Mouse (Mus musculus): ENCODE data around the gene Dnah3. TPM values are rescaled to one million over a fixed set of nuclear protein-coding genes. Genes with fewer than 3 reads are reported as not detected.

Gene Dnah3
- polyA plus RNA-seq, 1 experiment from 2014 or later = 2.0 TPM

DNA sequence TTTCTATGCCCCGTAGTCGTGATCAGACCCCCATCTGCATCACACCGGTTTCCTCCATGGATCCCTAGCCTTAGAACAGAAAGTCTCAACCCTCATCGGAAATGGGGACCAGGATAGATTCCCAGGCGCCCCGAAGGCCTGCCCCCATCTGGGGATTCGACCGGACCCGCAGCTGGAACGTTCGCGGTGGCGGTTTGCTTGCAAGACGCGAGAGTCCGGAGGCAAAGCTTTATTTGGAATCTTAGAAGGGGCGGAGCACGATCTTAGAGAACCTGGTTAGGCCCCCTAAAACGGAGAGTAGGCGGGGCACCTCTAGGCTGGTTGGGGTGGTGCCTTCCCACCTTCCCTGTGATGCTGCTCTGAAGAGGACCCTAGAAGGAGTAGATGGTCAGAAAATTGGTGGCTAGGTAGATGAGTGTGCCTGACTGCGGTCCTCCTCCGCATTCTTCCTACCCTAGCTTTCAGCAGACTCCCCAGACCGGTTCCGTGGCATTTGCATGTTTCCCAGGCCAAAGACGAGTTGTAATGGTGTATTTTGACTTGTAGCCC lies 8.0 kb upstream of the Dnah3 start:
- peak; percentile 17; the same call in 1 of the 2 replicates for ATAC-seq (ENCODE audit: insufficient number of reproducible peaks, low FRiP score, low TSS enrichment, low read depth)
- WGBS = 4% methylated on average over 25 of the region's 25 CpGs

DNA sequence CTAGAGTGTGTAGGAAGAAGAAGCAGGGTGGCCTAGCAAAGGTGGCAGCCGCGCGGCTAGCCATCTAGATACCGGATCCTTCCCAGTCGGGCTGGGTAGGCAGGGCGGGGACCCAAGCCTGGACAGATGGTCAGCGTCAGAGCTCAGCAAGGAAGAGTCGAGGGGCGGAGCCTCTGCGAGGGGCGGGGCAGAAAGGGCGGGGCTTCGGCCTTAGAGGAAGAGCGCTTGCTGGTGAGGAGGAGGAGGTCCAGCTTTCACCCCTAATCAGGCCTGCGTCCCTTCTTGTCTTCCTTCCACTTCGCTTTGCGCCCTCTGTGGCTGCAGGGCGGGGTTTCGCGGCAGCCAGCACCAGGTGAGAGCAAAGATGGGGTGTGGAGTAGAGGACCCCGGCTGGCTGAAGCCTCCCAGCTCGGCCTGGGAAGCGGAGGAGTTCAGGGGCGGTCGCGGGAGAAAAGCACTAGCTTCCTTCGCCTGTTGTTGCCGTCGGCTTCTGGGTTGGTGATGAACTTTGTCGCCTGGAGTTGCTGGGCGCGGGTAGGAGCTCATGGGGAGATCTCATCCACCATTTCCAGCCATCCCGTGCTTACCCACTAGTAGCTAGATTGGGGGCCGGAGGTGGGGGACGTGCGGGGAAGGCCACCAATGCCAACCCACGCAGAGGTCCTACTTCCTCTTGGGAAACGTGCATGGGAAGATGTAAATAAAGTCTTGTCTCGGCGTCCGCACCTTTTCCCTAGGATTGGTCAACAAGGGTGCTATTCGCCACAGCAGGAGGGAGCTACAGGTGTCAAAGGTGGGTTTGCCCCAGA lies 7.3 kb upstream of the Dnah3 start, which contains the start of gene Tmem159:
Tmem159 (plus strand) TSS at position 190 of the 809 bp plus-strand sequence.
- ATAC-seq (ENCODE audit: insufficient number of reproducible peaks, low FRiP score, low TSS enrichment, low read depth) = peak; percentile 89
- Histone ChIP-seq H3K27me3 (no peaks in the 10 kb centered on the region), H3K4me3 (replicated peaks) (peak within 1 kb of the TSS; percentile 72), H3K9me3 (replicated peaks) (no peaks in the 10 kb centered on the region), H3K4me1 (peaks cover 11% of the 10 kb centered on the region), H3K9ac (peak within 1 kb of the TSS; percentile 49), H3K4me2 (replicated peaks) (peak within 1 kb of the TSS; percentile 90), H3K27ac (replicated peaks) (peak within 1 kb of the TSS; percentile 45), H3K36me3 (peaks cover 4% of the 10 kb centered on the region)
- 1% methylated on average over 41 of the region's 42 CpGs for WGBS

More for the DNA sequence above, 8.0 kb upstream of the Dnah3 start:
- Histone ChIP-seq H3K9ac (0 out of 2 replicates have a peak overlapping the region, but pooled peaks have one; percentile 49), H3K27ac (replicated peaks) (peak overlapping the region; percentile 45; the same call in 1 of the 2 replicates), H3K27me3 (no peaks in the 10 kb centered on the region), H3K4me3 (replicated peaks) (peak overlapping the region; percentile 72), H3K9me3 (replicated peaks) (no peaks in the 10 kb centered on the region), H3K4me1 (peaks cover 11% of the 10 kb centered on the region), H3K4me2 (replicated peaks) (peak overlapping the region; percentile 90), H3K36me3 (peaks cover 4% of the 10 kb centered on the region)

- Histone ChIP-seq H3K9ac (no peak overlapping the region), H3K27me3 (no peaks in the 10 kb centered on the region), H3K27ac (replicated peaks) (no peak overlapping the region), H3K9me3 (replicated peaks) (no peaks in the 10 kb centered on the region), H3K36me3 (no peaks in the 10 kb centered on the region), H3K4me2 (replicated peaks) (no peak overlapping the region), H3K4me3 (replicated peaks) (no peak overlapping the region), H3K4me1 (peaks cover 8% of the 10 kb centered on the region)
- ATAC-seq (ENCODE audit: insufficient number of reproducible peaks, low FRiP score, low TSS enrichment, low read depth) = no peak
- 24% methylated on average over 9 of the region's 9 CpGs for WGBS
Observed at GRCm38 (mm10) chr7:120098403-120098802, 3.3 kb upstream of the Dnah3 start.

- Histone ChIP-seq H3K4me3 (replicated peaks) (no peak overlapping the region), H3K36me3 (no peaks in the 10 kb centered on the region), H3K9me3 (replicated peaks) (no peaks in the 10 kb centered on the region), H3K4me2 (replicated peaks) (0 out of 2 replicates have a peak overlapping the region, but pooled peaks have one; percentile 15), H3K9ac (no peak overlapping the region), H3K4me1 (peaks cover 3% of the 10 kb centered on the region), H3K27me3 (no peaks in the 10 kb centered on the region), H3K27ac (replicated peaks) (no peak overlapping the region)
- WGBS = 7% methylated on average over 7 of the region's 7 CpGs
- peak; percentile 48; the same call in 1 of the 2 replicates for ATAC-seq (ENCODE audit: insufficient number of reproducible peaks, low FRiP score, low TSS enrichment, low read depth)
Observed at GRCm38 (mm10) chr7:120097845-120098244, 2.8 kb upstream of the Dnah3 start.

DNA sequence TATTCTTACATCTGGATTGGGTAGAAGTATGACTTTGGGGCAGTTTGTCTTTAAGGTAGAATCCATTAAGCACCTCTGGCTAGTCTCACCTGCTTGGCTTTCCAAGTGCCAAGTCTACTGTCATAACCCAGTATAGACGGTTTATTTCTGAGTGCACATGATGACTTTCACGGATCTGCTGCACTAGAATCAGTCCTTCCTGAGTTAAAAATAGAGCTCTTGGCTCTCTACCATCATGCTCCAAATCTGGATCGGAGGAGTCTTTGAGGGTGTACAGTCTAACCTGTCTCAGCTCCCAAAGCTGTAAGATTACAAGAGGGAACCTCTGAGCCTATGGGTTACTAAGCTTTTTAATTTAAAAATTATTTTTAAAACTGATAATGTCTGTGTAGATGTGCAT lies 864 bp downstream of the Dnah3 start:
- no peak overlapping the region for H3K4me3 ChIP-seq (replicated peaks)
- H3K27me3 ChIP-seq = no peaks in the 10 kb centered on the region
- no peaks in the 10 kb centered on the region for H3K4me1 ChIP-seq
- no peak overlapping the region for H3K4me2 ChIP-seq (replicated peaks)
- no peak overlapping the region for H3K9ac ChIP-seq
- H3K27ac ChIP-seq (replicated peaks) = no peak overlapping the region
- 86% methylated on average over 3 of the region's 3 CpGs for WGBS
- no peaks in the 10 kb centered on the region for H3K36me3 ChIP-seq
- ATAC-seq (ENCODE audit: insufficient number of reproducible peaks, low FRiP score, low TSS enrichment, low read depth) = no peak
- no peaks in the 10 kb centered on the region for H3K9me3 ChIP-seq (replicated peaks)

DNA sequence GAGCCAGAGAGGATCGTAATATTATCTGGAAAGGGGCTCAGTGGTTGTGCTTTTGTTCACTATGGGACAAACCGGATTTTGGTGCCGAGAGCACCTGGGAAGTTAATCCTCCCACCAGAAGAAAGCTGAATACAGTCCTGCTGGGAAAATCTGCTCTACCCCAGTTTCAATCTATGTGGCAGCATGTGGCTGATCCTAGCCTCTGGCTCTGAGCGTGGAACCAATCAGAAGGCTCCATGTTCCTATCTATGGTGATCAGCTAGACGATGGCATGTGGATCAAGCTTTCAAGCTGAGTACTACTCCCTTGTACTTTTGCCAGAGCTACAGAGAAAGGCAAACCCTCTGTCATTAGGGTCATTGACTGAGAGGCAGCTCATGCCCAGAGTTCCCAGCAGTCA lies 2.0 kb downstream of the Dnah3 start:
- Histone ChIP-seq H3K36me3 (no peaks in the 10 kb centered on the region), H3K27me3 (no peaks in the 10 kb centered on the region), H3K9ac (no peak overlapping the region), H3K4me1 (no peaks in the 10 kb centered on the region), H3K4me3 (replicated peaks) (no peak overlapping the region), H3K27ac (replicated peaks) (no peak overlapping the region), H3K4me2 (replicated peaks) (no peak overlapping the region), H3K9me3 (replicated peaks) (no peaks in the 10 kb centered on the region)
- 13% methylated on average over 5 of the region's 5 CpGs for WGBS
- ATAC-seq (ENCODE audit: insufficient number of reproducible peaks, low FRiP score, low TSS enrichment, low read depth) = no peak

DNA sequence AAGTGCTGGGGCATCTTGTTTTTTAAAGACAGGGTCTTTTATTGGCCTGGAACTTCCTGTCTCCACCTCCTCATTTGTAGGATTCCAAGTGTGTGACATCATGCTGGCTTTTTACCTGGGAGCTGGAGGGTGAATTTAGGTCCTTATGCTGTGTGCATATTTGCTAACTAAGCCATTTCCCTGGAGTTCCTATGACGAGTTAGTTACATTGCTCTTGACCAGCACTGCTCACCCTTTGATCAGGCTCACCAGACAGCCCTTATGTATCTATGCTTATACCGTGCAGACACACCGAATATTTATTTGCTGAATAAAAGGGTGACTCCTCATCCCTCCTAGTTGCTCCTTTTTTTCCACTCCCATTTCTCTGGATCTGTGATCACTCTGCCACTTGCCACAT lies 14.9 kb downstream of the Dnah3 start:
- 71% methylated on average over 3 of the region's 3 CpGs for WGBS
- Histone ChIP-seq H3K4me1 (no peaks in the 10 kb centered on the region), H3K27ac (replicated peaks) (no peak overlapping the region), H3K4me2 (replicated peaks) (no peak overlapping the region), H3K9me3 (replicated peaks) (no peaks in the 10 kb centered on the region), H3K9ac (no peak overlapping the region), H3K36me3 (no peaks in the 10 kb centered on the region), H3K4me3 (replicated peaks) (no peak overlapping the region), H3K27me3 (no peaks in the 10 kb centered on the region)
- ATAC-seq (ENCODE audit: insufficient number of reproducible peaks, low FRiP score, low TSS enrichment, low read depth) = no peak

- no peaks in the 10 kb centered on the region for H3K9me3 ChIP-seq (replicated peaks)
- no peak overlapping the region for H3K27ac ChIP-seq (replicated peaks)
- no peak overlapping the region for H3K9ac ChIP-seq
- H3K4me3 ChIP-seq (replicated peaks) = no peak overlapping the region
- no peaks in the 10 kb centered on the region for H3K27me3 ChIP-seq
- no peak overlapping the region for H3K4me2 ChIP-seq (replicated peaks)
- WGBS = 30% methylated on average over 3 of the region's 3 CpGs
- ATAC-seq (ENCODE audit: insufficient number of reproducible peaks, low FRiP score, low TSS enrichment, low read depth) = no peak
- H3K36me3 ChIP-seq = no peaks in the 10 kb centered on the region
- no peaks in the 10 kb centered on the region for H3K4me1 ChIP-seq
Observed at GRCm38 (mm10) chr7:120069164-120069563, 25.9 kb downstream of the Dnah3 start.

DNA sequence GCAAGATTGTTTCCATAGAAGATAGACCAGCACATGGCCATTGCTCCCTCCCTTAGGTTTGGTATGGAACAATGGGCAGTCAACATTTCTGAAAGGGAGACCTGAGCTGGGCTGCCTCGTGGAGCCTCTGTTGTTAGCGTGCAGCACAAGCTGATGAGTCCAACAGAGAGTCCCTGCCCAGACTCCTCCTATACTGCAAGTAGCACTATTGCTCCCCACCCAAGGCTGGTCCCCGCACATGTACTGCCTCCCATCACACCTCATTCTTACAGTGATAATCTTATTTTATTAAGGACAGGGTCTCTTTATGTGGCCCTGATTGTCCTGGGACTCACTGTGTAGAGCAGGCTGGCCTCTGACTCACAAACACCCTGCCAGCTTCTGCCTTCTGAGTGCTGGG lies 27.0 kb downstream of the Dnah3 start:
- Histone ChIP-seq H3K4me2 (replicated peaks) (no peak overlapping the region), H3K27ac (replicated peaks) (no peak overlapping the region), H3K4me3 (replicated peaks) (no peak overlapping the region), H3K27me3 (no peaks in the 10 kb centered on the region), H3K9ac (no peak overlapping the region), H3K4me1 (no peaks in the 10 kb centered on the region), H3K9me3 (replicated peaks) (no peaks in the 10 kb centered on the region), H3K36me3 (no peaks in the 10 kb centered on the region)
- WGBS = 84% methylated on average over 3 of the region's 3 CpGs
- ATAC-seq (ENCODE audit: insufficient number of reproducible peaks, low FRiP score, low TSS enrichment, low read depth) = no peak

DNA sequence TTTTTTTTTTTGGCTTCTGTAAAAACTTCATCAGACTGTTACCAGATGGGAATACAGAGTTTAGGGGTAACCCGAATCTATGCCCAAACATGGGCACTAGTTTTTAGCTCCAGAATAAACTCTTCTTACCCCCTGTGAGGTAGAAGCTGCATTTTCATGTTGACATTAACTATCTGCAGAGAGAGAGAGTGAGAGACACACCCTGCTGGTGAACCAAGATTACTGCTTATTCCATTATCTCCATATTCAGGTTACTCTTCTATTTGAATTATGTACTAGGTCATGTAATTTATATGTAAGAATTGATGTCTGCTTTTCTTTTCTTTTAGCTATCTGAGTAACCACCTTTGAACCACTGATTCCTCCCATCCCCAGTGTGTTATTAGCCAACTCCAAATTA lies 31.0 kb downstream of the Dnah3 start:
- Histone ChIP-seq H3K9ac (no peak overlapping the region), H3K4me1 (no peaks in the 10 kb centered on the region), H3K27me3 (no peaks in the 10 kb centered on the region), H3K9me3 (replicated peaks) (no peaks in the 10 kb centered on the region), H3K36me3 (no peaks in the 10 kb centered on the region), H3K4me2 (replicated peaks) (no peak overlapping the region), H3K4me3 (replicated peaks) (no peak overlapping the region), H3K27ac (replicated peaks) (no peak overlapping the region)
- no peak for ATAC-seq (ENCODE audit: insufficient number of reproducible peaks, low FRiP score, low TSS enrichment, low read depth)
- WGBS = 85% methylated on average over 1 of the region's 1 CpGs

- no peak overlapping the region for H3K9ac ChIP-seq
- H3K27me3 ChIP-seq = no peaks in the 10 kb centered on the region
- no peak overlapping the region for H3K27ac ChIP-seq (replicated peaks)
- H3K9me3 ChIP-seq (replicated peaks) = no peaks in the 10 kb centered on the region
- no peak for ATAC-seq (ENCODE audit: insufficient number of reproducible peaks, low FRiP score, low TSS enrichment, low read depth)
- no peak overlapping the region for H3K4me2 ChIP-seq (replicated peaks)
- no peaks in the 10 kb centered on the region for H3K4me1 ChIP-seq
- WGBS = 80% methylated on average over 3 of the region's 3 CpGs
- no peak overlapping the region for H3K4me3 ChIP-seq (replicated peaks)
- no peaks in the 10 kb centered on the region for H3K36me3 ChIP-seq
Observed at GRCm38 (mm10) chr7:120055479-120055878, 39.6 kb downstream of the Dnah3 start.
